Mouse (Mus musculus) macrophage (primary cell): ENCODE measurements around the gene Kctd11. TPM values are rescaled to one million over a fixed set of nuclear protein-coding genes. Genes with fewer than 3 reads are reported as not detected.

ENCODE experiments used
- H3K27ac ChIP-seq: fragments of 350-480 bp; formaldehyde crosslinking; 2 replicates; pipeline ENCODE4 v1.9.0; 2021
- H3K36me3 ChIP-seq: fragments of 350-480 bp; formaldehyde crosslinking; 2 replicates; pipeline ENCODE4 v1.9.0; 2021; ENCODE audit errors: inconsistent target
- H3K4me3 ChIP-seq: fragments of 350-480 bp; formaldehyde crosslinking; 2 replicates; pipeline ENCODE4 v1.9.0; 2021; ENCODE audit errors: inconsistent target
- H3K79me2 ChIP-seq: fragments of 350-480 bp; formaldehyde crosslinking; 2 replicates; pipeline ENCODE4 v1.9.0; 2021; ENCODE audit errors: inconsistent target
- WGBS: methylation state at CpG from one replicate; pipeline ENCODE4 v1.1.7; 2026; ENCODE audit warnings: inconsistent platforms; ENCODE audit not compliant: missing documents; 5-methylcytosine and 5-hydroxymethylcytosine counted together
- polyA plus RNA-seq: library from polyadenylated mRNA; stranded (reverse); fragments of 250-400 nt; gene quantifications from 3 replicates; pipeline ENCODE4 v1.2.4, GENCODE M21; 2018; ENCODE audit warnings: inconsistent platforms

Kctd11 gene
- polyA plus RNA-seq, 1 experiment from 2014 or later = 5.6 TPM

GRCm38 (mm10) chr11:69837604-69837951 is 43.6 kb downstream of the Kctd11 start, which contains the start of gene Nlgn2:
Nlgn2 (minus strand) TSS chr11:69837784.
- peak within 1 kb of the TSS; percentile 88 for H3K4me3 ChIP-seq
- no peaks in the 10 kb centered on the region for H3K36me3 ChIP-seq
- peaks cover 14% of the 10 kb centered on the region for H3K79me2 ChIP-seq
- peak within 1 kb of the TSS; percentile 78 for H3K27ac ChIP-seq
- WGBS = 0% methylated on average over 27 of the region's 32 CpGs

- peak overlapping the region; percentile 88 for H3K4me3 ChIP-seq
- no peaks in the 10 kb centered on the region for H3K36me3 ChIP-seq
- peaks cover 14% of the 10 kb centered on the region for H3K79me2 ChIP-seq
- no peak overlapping the region for H3K27ac ChIP-seq
- WGBS = 7% methylated on average over 50 of the region's 52 CpGs
Measured at GRCm38 (mm10) chr11:69836703-69837576, 44.3 kb downstream of the Kctd11 start.

- Histone ChIP-seq H3K27ac (no peak overlapping the region), H3K79me2 (peaks cover 14% of the 10 kb centered on the region), H3K4me3 (no peak overlapping the region), H3K36me3 (no peaks in the 10 kb centered on the region)
- 69% methylated on average over 3 of the region's 4 CpGs for WGBS
Measured at GRCm38 (mm10) chr11:69835966-69836335, 45.3 kb downstream of the Kctd11 start.

GRCm38 (mm10) chr11:69835326-69835965 is 45.8 kb downstream of the Kctd11 start:
- 88% methylated on average over 9 of the region's 9 CpGs for WGBS

GRCm38 (mm10) chr11:69834001-69834549 is 47.1 kb downstream of the Kctd11 start:
- H3K4me3 ChIP-seq = no peak overlapping the region
- 11% methylated on average over 41 of the region's 48 CpGs for WGBS

More at GRCm38 (mm10) chr11:69835326-69835965, 45.8 kb downstream of the Kctd11 start:
- no peak overlapping the region for H3K27ac ChIP-seq
- no peaks in the 10 kb centered on the region for H3K36me3 ChIP-seq
- H3K4me3 ChIP-seq = no peak overlapping the region
- peaks cover 14% of the 10 kb centered on the region for H3K79me2 ChIP-seq

GRCm38 (mm10) chr11:69833554-69833953 is 47.7 kb downstream of the Kctd11 start:
- Histone ChIP-seq H3K27ac (no peak overlapping the region), H3K4me3 (no peak overlapping the region), H3K36me3 (no peaks in the 10 kb centered on the region), H3K79me2 (peaks cover under 1% of the 10 kb centered on the region; the same call in 1 of the 2 replicates)
- WGBS = 44% methylated on average over 7 of the region's 8 CpGs

More at GRCm38 (mm10) chr11:69834001-69834549, 47.1 kb downstream of the Kctd11 start:
- Histone ChIP-seq H3K36me3 (no peaks in the 10 kb centered on the region), H3K79me2 (peaks cover 6% of the 10 kb centered on the region), H3K27ac (no peak overlapping the region)

- no peak overlapping the region for H3K4me3 ChIP-seq
- 87% methylated on average over 5 of the region's 5 CpGs for WGBS
Measured at GRCm38 (mm10) chr11:69828832-69829231, 52.4 kb downstream of the Kctd11 start.

More at GRCm38 (mm10) chr11:69828832-69829231, 52.4 kb downstream of the Kctd11 start:
- H3K36me3 ChIP-seq = no peaks in the 10 kb centered on the region
- no peak overlapping the region for H3K27ac ChIP-seq
- H3K79me2 ChIP-seq = no peaks in the 10 kb centered on the region

Other genes starting within 250 kb of the Kctd11 start
- gene Fxr2, start 248.4 kb downstream of the Kctd11 start, polyA plus RNA-seq = 36.0 to 36.7 TPM (median 36.3 TPM) in 3 replicates
- gene Sox15, start 226.1 kb downstream of the Kctd11 start, polyA plus RNA-seq = 0.46 TPM in 1 of 3 replicates, not detected in the others
- gene Mpdu1, start 218.8 kb downstream of the Kctd11 start, polyA plus RNA-seq = 81.7 to 90.9 TPM (median 89.2 TPM) in 3 replicates
- gene Cd68, start 215.3 kb downstream of the Kctd11 start, polyA plus RNA-seq = 3,562 to 8,261 TPM (median 3,776 TPM) in 3 replicates
- gene Eif4a1, start 209.0 kb downstream of the Kctd11 start, polyA plus RNA-seq = 683 to 1,306 TPM (median 693 TPM) in 3 replicates
- gene Senp3, start 199.3 kb downstream of the Kctd11 start, polyA plus RNA-seq = 57.8 to 99.6 TPM (median 77.5 TPM) in 3 replicates
- gene Tnfsf13, start 195.6 kb downstream of the Kctd11 start, polyA plus RNA-seq = 16.4 to 43.4 TPM (median 40.3 TPM) in 3 replicates
- gene Tnfsf12, start 185.6 kb downstream of the Kctd11 start, polyA plus RNA-seq = 89.2 to 140 TPM (median 130 TPM) in 3 replicates
- gene Tnfsfm13, start 185.3 kb downstream of the Kctd11 start, polyA plus RNA-seq = 25.2 to 36.9 TPM (median 25.5 TPM) in 3 replicates
- gene Polr2a, start 122.8 kb downstream of the Kctd11 start, polyA plus RNA-seq = 63.4 to 133 TPM (median 79.6 TPM) in 3 replicates
- gene Slc35g3, start 119.4 kb downstream of the Kctd11 start, polyA plus RNA-seq = not detected in 3 replicates
- gene Zbtb4, start 115.5 kb downstream of the Kctd11 start, polyA plus RNA-seq = 11.6 to 17.8 TPM (median 12.0 TPM) in 3 replicates
- gene Chrnb1, start 85.5 kb downstream of the Kctd11 start, polyA plus RNA-seq = not detected in 3 replicates
- 0.69 to 2.7 TPM (median 2.3 TPM) in 3 replicates for gene Fgf11, start 79.5 kb downstream of the Kctd11 start, polyA plus RNA-seq
- not detected in 3 replicates for gene Tmem102, start 75.8 kb downstream of the Kctd11 start, polyA plus RNA-seq
- gene Gm39566, start 66.1 kb downstream of the Kctd11 start, polyA plus RNA-seq = not detected in 3 replicates
- gene Spem2, start 62.9 kb downstream of the Kctd11 start, polyA plus RNA-seq = not detected in 3 replicates
- not detected in 3 replicates for gene Spem1, start 59.2 kb downstream of the Kctd11 start, polyA plus RNA-seq
- gene Nlgn2, start 43.6 kb downstream of the Kctd11 start, polyA plus RNA-seq = 0.80 to 2.1 TPM (median 1.0 TPM) in 3 replicates
- 71.2 to 302 TPM (median 269 TPM) in 3 replicates for gene Tmem256, start 42.9 kb downstream of the Kctd11 start, polyA plus RNA-seq
- gene Plscr3, start 35.0 kb downstream of the Kctd11 start, polyA plus RNA-seq = 23.8 to 38.1 TPM (median 36.6 TPM) in 3 replicates
- gene Tnk1, start 22.7 kb downstream of the Kctd11 start, polyA plus RNA-seq = not detected in 3 replicates
- not detected in 3 replicates for gene Tmem95, start 3.4 kb downstream of the Kctd11 start, polyA plus RNA-seq
- gene Acap1, start 14.1 kb upstream of the Kctd11 start, polyA plus RNA-seq = 0.54 to 0.68 TPM (median 0.62 TPM) in 3 replicates
- gene 2810408A11Rik, start 19.6 kb upstream of the Kctd11 start, polyA plus RNA-seq = not detected in 3 replicates
- 14.9 to 19.2 TPM (median 15.6 TPM) in 3 replicates for gene Neurl4, start 19.7 kb upstream of the Kctd11 start, polyA plus RNA-seq
- 48.3 to 74.1 TPM (median 49.3 TPM) in 3 replicates for gene Gps2, start 32.5 kb upstream of the Kctd11 start, polyA plus RNA-seq
- gene Eif5a, start 40.6 kb upstream of the Kctd11 start, polyA plus RNA-seq = 339 to 874 TPM (median 348 TPM) in 3 replicates
- gene Ybx2, start 54.4 kb upstream of the Kctd11 start, polyA plus RNA-seq = not detected in 3 replicates
- 0.13 to 0.50 TPM in 2 of 3 replicates, not detected in the other for gene Slc2a4, start 66.8 kb upstream of the Kctd11 start, polyA plus RNA-seq
- gene Cldn7, start 83.4 kb upstream of the Kctd11 start, polyA plus RNA-seq = not detected in 3 replicates
- gene Ctdnep1, start 99.8 kb upstream of the Kctd11 start, polyA plus RNA-seq = 102 to 235 TPM (median 115 TPM) in 3 replicates
- gene Elp5, start 101.1 kb upstream of the Kctd11 start, polyA plus RNA-seq = 29.9 to 51.5 TPM (median 43.1 TPM) in 3 replicates
- 791 to 1,264 TPM (median 1,032 TPM) in 3 replicates for gene Gabarap, start 109.7 kb upstream of the Kctd11 start, polyA plus RNA-seq
- 62.4 to 122 TPM (median 77.3 TPM) in 3 replicates for gene Phf23, start 114.4 kb upstream of the Kctd11 start, polyA plus RNA-seq
- gene Dvl2, start 119.2 kb upstream of the Kctd11 start, polyA plus RNA-seq = 10.8 to 21.7 TPM (median 11.8 TPM) in 3 replicates
- 31.8 to 39.7 TPM (median 37.2 TPM) in 3 replicates for gene Acadvl, start 134.0 kb upstream of the Kctd11 start, polyA plus RNA-seq
- 4.4 to 6.6 TPM (median 4.6 TPM) in 3 replicates for gene Dlg4, start 135.5 kb upstream of the Kctd11 start, polyA plus RNA-seq
- not detected in 3 replicates for gene Asgr1, start 172.7 kb upstream of the Kctd11 start, polyA plus RNA-seq
- 1.5 to 3.4 TPM in 2 of 3 replicates, not detected in the other for gene Asgr2, start 211.2 kb upstream of the Kctd11 start, polyA plus RNA-seq
- gene Mgl2, start 248.9 kb upstream of the Kctd11 start, polyA plus RNA-seq = 1.6 to 5.1 TPM (median 3.1 TPM) in 3 replicates